Mouse (Mus musculus): ENCODE measurements around the gene Hprt.
"Not testable (repeated sequence)": the region's sequence is repeated elsewhere in the genome, so short reads cannot be mapped to it uniquely, and the experiment has no call there.

DNA sequence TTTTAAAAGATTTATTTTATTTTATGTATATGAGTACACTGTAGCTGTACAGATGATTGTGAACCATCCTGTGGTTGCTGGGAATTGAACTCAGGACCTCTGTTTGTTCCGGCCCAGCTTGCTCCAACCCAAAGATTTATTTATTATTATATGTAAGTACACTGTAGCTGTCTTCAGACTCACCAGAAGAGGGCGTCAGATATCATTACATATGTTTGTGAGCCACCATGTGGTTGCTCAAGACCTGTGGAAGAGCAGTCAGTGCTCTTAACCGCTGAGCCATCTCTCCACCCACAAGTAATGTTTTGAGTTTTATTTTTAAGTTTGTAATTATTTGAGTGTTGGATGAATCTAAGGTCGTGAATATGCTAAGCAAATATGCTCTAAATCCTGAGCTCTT, 16.9 kb downstream of the Hprt start:
- not testable (repeated sequence) for TF ChIP-seq POLR2A (IDR thresholded peaks at IDR 0.05; ENCODE audit: borderline replicate concordance, extremely low read depth, low read depth, low read length); CTCF (IDR thresholded peaks at IDR 0.05; ENCODE audit: insufficient read depth, low read length)
